Mouse (Mus musculus): Measurements from ENCODE around the gene Inpp5k.

DNA sequence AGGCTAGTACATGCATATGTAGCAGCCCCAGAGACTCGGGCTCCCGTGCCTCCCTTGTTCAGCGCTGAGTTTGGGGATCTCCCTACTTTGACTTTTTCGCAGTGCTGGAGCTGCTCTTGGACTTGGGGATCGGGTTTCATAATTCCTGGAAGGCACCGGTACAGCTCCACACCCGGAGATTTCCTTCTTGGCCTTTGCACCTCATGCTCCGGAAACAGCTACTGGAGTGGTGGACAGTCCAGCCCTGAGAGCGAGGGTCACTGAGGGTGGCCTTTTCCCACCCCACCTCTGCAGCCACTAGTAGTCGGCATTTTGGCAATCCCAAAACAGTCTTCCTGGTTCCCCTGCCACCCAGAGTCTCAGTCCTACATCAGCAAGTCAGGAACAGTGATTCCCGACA, 4.5 kb downstream of the Inpp5k start:
- TF ChIP-seq CTCF (IDR thresholded peaks at IDR 0.05; ENCODE audit: borderline replicate concordance, insufficient read depth, low read depth, low read length) (no peak), POLR2A (IDR thresholded peaks at IDR 0.05; ENCODE audit: borderline replicate concordance, insufficient read depth, low read length) (no peak)
